Mouse (Mus musculus) adrenal gland (tissue): ENCODE data around the gene Kcnj9.

Experiments used
- intact Hi-C: fragments of 180-260 bp; cut with DNase I; formaldehyde crosslinking; loops from one replicate; pipeline ENCODE4 v1.15.1; 2025

The Kcnj9 gene

GRCm38 (mm10) chr1:172296816-172297510, 32.2 kb downstream of the Kcnj9 start:
- intact Hi-C loops: no loop called here

- intact Hi-C loops: no loop called here
These were observed 33.3 kb downstream of the Kcnj9 start for GRCm38 (mm10) chr1:172295751-172296197.

- intact Hi-C loops: no loop called here
These were observed 35.7 kb downstream of the Kcnj9 start for GRCm38 (mm10) chr1:172293449-172293848.

GRCm38 (mm10) chr1:172292880-172293279, 36.2 kb downstream of the Kcnj9 start:
- intact Hi-C loops: no loop called here

- intact Hi-C loops: no loop called here
These were observed 39.5 kb downstream of the Kcnj9 start for GRCm38 (mm10) chr1:172289617-172289946.

- intact Hi-C loops: no loop called here
These were observed 40.1 kb downstream of the Kcnj9 start for GRCm38 (mm10) chr1:172288900-172289616.

- intact Hi-C loops: no loop called here
These were observed 42.4 kb downstream of the Kcnj9 start for GRCm38 (mm10) chr1:172286740-172287139.

- intact Hi-C loops: no loop called here
These were observed 44.9 kb downstream of the Kcnj9 start for GRCm38 (mm10) chr1:172284221-172284620.

- intact Hi-C loops: no loop called here
These were observed 46.0 kb downstream of the Kcnj9 start for GRCm38 (mm10) chr1:172283073-172283472.

- intact Hi-C loops: no loop called here
These were observed 47.4 kb downstream of the Kcnj9 start for GRCm38 (mm10) chr1:172281522-172282254.

GRCm38 (mm10) chr1:172279768-172280509, 49.2 kb downstream of the Kcnj9 start:
- intact Hi-C loops: no loop called here

GRCm38 (mm10) chr1:172278328-172278727, 50.8 kb downstream of the Kcnj9 start:
- intact Hi-C loops: no loop called here

GRCm38 (mm10) chr1:172277172-172277571, 51.9 kb downstream of the Kcnj9 start:
- intact Hi-C loops: no loop called here

GRCm38 (mm10) chr1:172274547-172274946, 54.6 kb downstream of the Kcnj9 start:
- intact Hi-C loops: loop anchor here (5.0 kb wide), 1 partner anchor 33 kb away; no protein-coding TSS in a partner anchor

GRCm38 (mm10) chr1:172274116-172274515, 55.0 kb downstream of the Kcnj9 start:
- intact Hi-C loops: loop anchor here (5.0 kb wide), 1 partner anchor 33 kb away; no protein-coding TSS in a partner anchor

- intact Hi-C loops: loop anchor here (5.0 kb wide), 1 partner anchor 34 kb away; no protein-coding TSS in a partner anchor
These were observed 55.7 kb downstream of the Kcnj9 start for GRCm38 (mm10) chr1:172273386-172273785.

GRCm38 (mm10) chr1:172271765-172272164, 57.4 kb downstream of the Kcnj9 start:
- intact Hi-C loops: loop anchor here (5.0 kb wide), 1 partner anchor 36 kb away; no protein-coding TSS in a partner anchor

- intact Hi-C loops: loop anchor here (5.0 kb wide), 1 partner anchor 36 kb away; no protein-coding TSS in a partner anchor
These were observed 57.9 kb downstream of the Kcnj9 start for GRCm38 (mm10) chr1:172271208-172271607.
